Mouse (Mus musculus): Measurements from ENCODE around the gene Mical2. TPM values are rescaled to one million over a fixed set of nuclear protein-coding genes. Genes with fewer than 3 reads are reported as not detected.
A peak's percentile ranks its signal among the peaks of the same experiment; 100 is the strongest.

The Mical2 gene
- polyA plus RNA-seq, 1 experiment: 58.2 TPM

DNA sequence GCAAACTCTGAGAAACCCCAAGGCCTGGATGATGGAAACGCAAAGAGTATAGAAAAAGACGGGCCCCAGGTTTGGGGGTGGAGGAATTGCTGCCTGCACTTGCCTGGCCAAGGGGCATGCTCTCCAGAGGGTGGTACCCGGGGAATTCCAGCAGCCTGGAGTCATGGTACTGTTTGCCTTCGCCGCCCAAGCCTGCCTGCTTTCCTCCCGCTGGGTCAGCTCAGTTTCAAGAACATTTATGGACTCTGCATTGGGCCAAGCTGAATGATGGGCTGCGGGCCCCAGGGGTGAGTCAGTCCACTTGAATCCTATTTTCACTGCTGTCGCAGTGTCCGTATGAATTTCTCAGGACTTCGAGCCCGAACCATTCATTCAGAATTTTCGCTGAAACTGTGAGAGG lies 802 bp upstream of the Mical2 start:
- no peak for DNase-seq
- no peak for TF ChIP-seq POLR2A (IDR thresholded peaks at IDR 0.05; ENCODE audit: borderline replicate concordance, extremely low read depth, low read depth, low read length)
- TF ChIP-seq CTCF (IDR thresholded peaks at IDR 0.05; ENCODE audit: insufficient read depth, low read length): no peak
- Histone ChIP-seq H3K4me1 (ENCODE audit: control insufficient read depth, insufficient read depth, low read length) (peaks cover 12% of the 10 kb centered on the region), H3K4me3 (replicated peaks; ENCODE audit: extremely low read depth, low read depth, low read length) (no peak overlapping the region)
- WGBS: 73% methylated on average over 12 of the region's 12 CpGs

- peak; percentile 68 for DNase-seq
- 16% methylated on average over 24 of the region's 24 CpGs for WGBS
- H3K4me3 ChIP-seq (replicated peaks; ENCODE audit: extremely low read depth, low read depth, low read length): peak overlapping the region; percentile 79
- TF ChIP-seq CTCF (IDR thresholded peaks at IDR 0.05; ENCODE audit: insufficient read depth, low read length) (no peak), POLR2A (IDR thresholded peaks at IDR 0.05; ENCODE audit: borderline replicate concordance, extremely low read depth, low read depth, low read length) (no peak)
- H3K4me1 ChIP-seq (ENCODE audit: control insufficient read depth, insufficient read depth, low read length): peaks cover 19% of the 10 kb centered on the region
Observed at GRCm38 (mm10) chr7:112226446-112227265, 1.0 kb downstream of the Mical2 start.

DNA sequence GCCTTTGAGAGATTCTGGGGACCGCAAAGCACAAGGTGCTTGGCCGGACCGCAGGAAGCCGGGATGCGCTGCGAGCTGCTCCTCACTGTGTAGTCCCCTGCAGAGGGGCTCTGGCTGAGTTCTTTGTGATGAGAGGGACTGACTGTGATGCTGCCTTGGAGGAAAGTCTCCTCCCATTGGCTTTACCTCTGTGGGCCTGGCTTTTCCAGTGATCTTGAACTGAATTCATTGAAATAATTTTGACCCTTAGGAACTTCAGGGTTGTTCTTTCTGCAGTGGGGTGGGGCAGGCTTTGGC lies 1.6 kb downstream of the Mical2 start:
- Histone ChIP-seq H3K4me1 (ENCODE audit: control insufficient read depth, insufficient read depth, low read length) (peaks cover 22% of the 10 kb centered on the region), H3K4me3 (replicated peaks; ENCODE audit: extremely low read depth, low read depth, low read length) (peak overlapping the region; percentile 79)
- no peak for TF ChIP-seq CTCF (IDR thresholded peaks at IDR 0.05; ENCODE audit: insufficient read depth, low read length)
- no peak for TF ChIP-seq POLR2A (IDR thresholded peaks at IDR 0.05; ENCODE audit: borderline replicate concordance, extremely low read depth, low read depth, low read length)
- DNase-seq: no peak
- WGBS: 54% methylated on average over 6 of the region's 6 CpGs

DNA sequence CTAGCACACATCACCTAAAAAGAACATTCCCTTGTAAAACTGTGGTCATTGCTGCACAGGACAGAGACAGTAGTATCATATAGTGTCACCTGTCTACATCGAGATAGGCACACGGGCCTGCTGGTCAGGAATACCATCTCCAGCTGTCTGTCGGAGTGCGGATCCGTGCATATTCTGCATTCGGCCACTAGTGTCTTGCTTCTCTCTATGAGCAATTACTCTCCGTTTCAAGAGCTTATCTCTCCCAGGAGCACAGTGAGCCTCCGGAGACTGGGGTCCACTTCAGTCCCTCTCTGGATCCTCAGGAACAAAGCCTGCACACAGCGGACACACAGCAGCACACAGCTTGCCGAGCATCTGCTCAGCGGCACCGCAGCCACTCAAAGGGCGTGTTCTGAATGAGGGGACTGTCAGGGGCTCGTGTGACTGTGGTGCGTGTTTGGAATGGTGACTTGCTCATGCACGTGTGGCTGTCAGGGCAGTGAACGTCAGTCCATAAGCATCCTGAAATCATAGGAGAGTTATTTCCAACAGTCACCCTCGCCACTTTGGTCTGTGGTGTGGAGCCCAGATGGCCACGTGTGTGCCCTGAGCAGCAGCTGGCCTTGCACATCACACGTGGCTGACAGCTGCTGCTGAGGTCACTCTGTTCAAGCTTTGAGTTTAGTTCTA lies 3.3 kb downstream of the Mical2 start:
- peak overlapping the region; percentile 15 for H3K4me3 ChIP-seq (replicated peaks; ENCODE audit: extremely low read depth, low read depth, low read length)
- TF ChIP-seq POLR2A (IDR thresholded peaks at IDR 0.05; ENCODE audit: borderline replicate concordance, extremely low read depth, low read depth, low read length) (no peak), CTCF (IDR thresholded peaks at IDR 0.05; ENCODE audit: insufficient read depth, low read length) (no peak)
- 51% methylated on average over 20 of the region's 20 CpGs for whole genome bisulfite sequencing
- DNase-seq: no peak
- peaks cover 30% of the 10 kb centered on the region for H3K4me1 ChIP-seq (ENCODE audit: control insufficient read depth, insufficient read depth, low read length)

GRCm38 (mm10) chr7:112231731-112232130 lies 6.1 kb downstream of the Mical2 start:
- Histone ChIP-seq H3K4me3 (replicated peaks; ENCODE audit: extremely low read depth, low read depth, low read length) (no peak overlapping the region), H3K4me1 (ENCODE audit: control insufficient read depth, insufficient read depth, low read length) (peaks cover 43% of the 10 kb centered on the region)
- no peak for DNase-seq
- TF ChIP-seq CTCF (IDR thresholded peaks at IDR 0.05; ENCODE audit: insufficient read depth, low read length) (no peak), POLR2A (IDR thresholded peaks at IDR 0.05; ENCODE audit: borderline replicate concordance, extremely low read depth, low read depth, low read length) (no peak)
- 33% methylated on average over 7 of the region's 7 CpGs for WGBS

- TF ChIP-seq CTCF (IDR thresholded peaks at IDR 0.05; ENCODE audit: insufficient read depth, low read length): no peak
- TF ChIP-seq POLR2A (IDR thresholded peaks at IDR 0.05; ENCODE audit: borderline replicate concordance, extremely low read depth, low read depth, low read length): no peak
- DNase-seq: no peak
- H3K4me3 ChIP-seq (replicated peaks; ENCODE audit: extremely low read depth, low read depth, low read length): no peak overlapping the region
- WGBS: 25% methylated on average over 7 of the region's 7 CpGs
- H3K4me1 ChIP-seq (ENCODE audit: control insufficient read depth, insufficient read depth, low read length): peaks cover 50% of the 10 kb centered on the region
Observed at GRCm38 (mm10) chr7:112233345-112234005, 7.8 kb downstream of the Mical2 start.

GRCm38 (mm10) chr7:112234410-112234809 lies 8.8 kb downstream of the Mical2 start:
- no peak for DNase-seq
- TF ChIP-seq POLR2A (IDR thresholded peaks at IDR 0.05; ENCODE audit: borderline replicate concordance, extremely low read depth, low read depth, low read length) (no peak), CTCF (IDR thresholded peaks at IDR 0.05; ENCODE audit: insufficient read depth, low read length) (no peak)
- Histone ChIP-seq H3K4me1 (ENCODE audit: control insufficient read depth, insufficient read depth, low read length) (peaks cover 53% of the 10 kb centered on the region), H3K4me3 (replicated peaks; ENCODE audit: extremely low read depth, low read depth, low read length) (no peak overlapping the region)
- 59% methylated on average over 4 of the region's 4 CpGs for WGBS

DNA sequence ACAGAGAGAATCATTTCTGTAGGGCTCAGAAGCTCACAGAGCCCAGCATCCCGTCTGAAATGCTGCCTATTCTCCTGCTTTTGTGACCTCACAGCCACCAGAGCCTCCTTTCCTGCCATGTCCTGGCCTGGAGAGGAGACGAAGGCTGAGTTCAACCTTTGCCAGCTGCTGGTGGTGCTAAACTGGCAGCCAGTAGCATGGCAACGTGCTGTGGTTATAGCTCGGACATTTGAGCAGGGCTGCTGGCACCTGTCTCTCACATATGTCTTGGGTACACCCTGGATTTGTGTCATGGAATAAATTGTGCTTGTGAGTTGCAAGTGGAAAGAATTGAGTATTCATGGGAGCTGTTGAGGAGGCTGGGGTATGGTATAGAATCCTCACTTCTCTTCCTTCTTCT lies 9.8 kb downstream of the Mical2 start:
- Histone ChIP-seq H3K4me1 (ENCODE audit: control insufficient read depth, insufficient read depth, low read length) (peaks cover 61% of the 10 kb centered on the region), H3K4me3 (replicated peaks; ENCODE audit: extremely low read depth, low read depth, low read length) (no peak overlapping the region)
- WGBS: 72% methylated on average over 4 of the region's 4 CpGs
- TF ChIP-seq CTCF (IDR thresholded peaks at IDR 0.05; ENCODE audit: insufficient read depth, low read length) (no peak), POLR2A (IDR thresholded peaks at IDR 0.05; ENCODE audit: borderline replicate concordance, extremely low read depth, low read depth, low read length) (no peak)
- no peak for DNase-seq

DNA sequence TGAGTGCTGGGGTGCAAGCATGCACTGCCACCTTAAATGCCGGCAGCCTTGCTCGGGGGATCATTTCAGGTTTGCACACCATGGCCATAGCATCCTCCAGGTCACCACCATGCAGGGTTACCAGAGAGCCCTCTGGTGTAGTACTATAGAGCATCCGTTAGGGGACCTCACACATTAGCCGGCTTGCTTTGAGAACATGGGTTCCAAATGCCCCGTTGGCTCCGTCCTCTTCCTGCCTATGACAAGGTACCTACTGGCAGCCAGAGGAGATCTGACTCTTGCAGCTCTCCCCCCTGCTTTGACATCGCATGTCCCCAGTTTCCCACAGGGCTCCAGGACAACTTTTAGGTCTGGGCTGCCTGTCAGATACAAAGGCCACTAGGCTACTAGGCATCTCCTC lies 11.6 kb downstream of the Mical2 start:
- no peak for DNase-seq
- 66% methylated on average over 7 of the region's 7 CpGs for WGBS
- Histone ChIP-seq H3K4me3 (replicated peaks; ENCODE audit: extremely low read depth, low read depth, low read length) (no peak overlapping the region), H3K4me1 (ENCODE audit: control insufficient read depth, insufficient read depth, low read length) (peaks cover 55% of the 10 kb centered on the region)
- TF ChIP-seq POLR2A (IDR thresholded peaks at IDR 0.05; ENCODE audit: borderline replicate concordance, extremely low read depth, low read depth, low read length) (no peak), CTCF (IDR thresholded peaks at IDR 0.05; ENCODE audit: insufficient read depth, low read length) (no peak)

All from lung, adult 2 months (tissue).